Mouse (Mus musculus): ENCODE results near the gene Tmem223. TPM values are rescaled to one million over a fixed set of nuclear protein-coding genes. Genes with fewer than 3 reads are reported as not detected.

The Tmem223 gene
- polyA plus RNA-seq, 1 experiment from 2014 or later, result 166 TPM

- Histone ChIP-seq H3K4me1 (ENCODE audit: insufficient read depth) (no peaks in the 10 kb centered on the region), H3K4me3 (ENCODE audit: low read depth, low read length) (no peak overlapping the region), H3K9me3 (ENCODE audit: low read depth, low read length) (no peaks in the 10 kb centered on the region; the same call in 1 of the 2 replicates), H3K4me2 (no peak overlapping the region), H3K9ac (no peak overlapping the region), H3K36me3 (ENCODE audit: insufficient read depth) (peaks cover 61% of the 10 kb centered on the region), H3K27me3 (ENCODE audit: insufficient read depth, low read length) (no peaks in the 10 kb centered on the region), H3K27ac (ENCODE audit: low read depth) (no peak overlapping the region)
- WGBS, result 90% methylated on average over 4 of the region's 4 CpGs
- ATAC-seq (ENCODE audit: insufficient read depth) (no peak), DNase-seq (no peak)
- no peak for TF ChIP-seq CTCF (IDR thresholded peaks at IDR 0.05; ENCODE audit: low read depth)
Observed at GRCm38 (mm10) chr19:8763276-8763675, 7.5 kb upstream of the Tmem223 start.

DNA sequence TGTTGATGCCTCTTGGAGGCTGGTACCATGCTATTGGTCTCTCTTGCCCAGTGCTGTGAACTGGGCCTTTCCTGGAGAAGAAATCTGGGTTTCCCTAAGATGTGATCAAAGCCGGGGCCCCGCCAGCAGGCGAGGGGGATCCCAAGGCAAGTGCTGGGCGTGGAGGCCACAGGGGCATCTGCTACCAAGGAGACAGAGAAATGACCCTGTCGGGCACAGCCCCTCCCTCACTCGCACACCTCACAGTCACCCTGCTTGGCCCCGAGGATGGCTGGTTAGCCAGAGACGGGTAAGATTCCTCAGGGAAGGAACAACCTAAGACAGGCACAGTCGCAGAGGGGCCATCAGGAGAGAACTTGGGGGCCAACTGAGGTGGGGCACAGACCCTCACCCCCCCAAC, 5.2 kb upstream of the Tmem223 start:
- no peak overlapping the region for H3K4me3 ChIP-seq (ENCODE audit: low read depth, low read length)
- H3K9me3 ChIP-seq (ENCODE audit: low read depth, low read length), result no peaks in the 10 kb centered on the region; the same call in 1 of the 2 replicates
- TF ChIP-seq CTCF (IDR thresholded peaks at IDR 0.05; ENCODE audit: low read depth), result no peak
- H3K36me3 ChIP-seq (ENCODE audit: insufficient read depth), result peaks cover 84% of the 10 kb centered on the region
- H3K4me2 ChIP-seq, result no peak overlapping the region
- H3K27me3 ChIP-seq (ENCODE audit: insufficient read depth, low read length), result no peaks in the 10 kb centered on the region
- over 99% methylated on average over 9 of the region's 9 CpGs for WGBS
- H3K27ac ChIP-seq (ENCODE audit: low read depth), result no peak overlapping the region
- ATAC-seq (ENCODE audit: insufficient read depth) (no peak), DNase-seq (no peak)
- H3K4me1 ChIP-seq (ENCODE audit: insufficient read depth), result no peaks in the 10 kb centered on the region; the same call in 1 of the 2 replicates
- H3K9ac ChIP-seq, result no peak overlapping the region

DNA sequence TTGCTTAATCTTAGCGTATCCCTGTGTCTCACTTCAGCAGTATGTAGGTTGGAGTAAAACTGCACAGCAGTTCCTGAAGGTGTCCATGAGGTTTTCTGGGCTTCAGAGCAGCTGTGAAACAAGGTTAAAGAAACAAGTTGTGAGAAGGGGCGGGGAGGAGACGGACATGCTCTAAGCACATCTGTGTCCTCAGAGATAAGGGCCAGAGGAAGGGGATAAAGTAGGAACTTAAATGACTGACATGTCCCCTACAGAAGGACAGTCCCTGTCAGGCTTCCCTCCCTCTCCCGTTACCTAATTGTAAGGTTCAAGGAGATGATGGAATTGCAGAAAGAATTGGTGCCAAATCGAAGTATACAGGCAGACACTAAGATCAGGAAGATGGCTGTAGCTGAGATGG, 2.2 kb downstream of the Tmem223 start:
- no peak for ATAC-seq (ENCODE audit: insufficient read depth)
- 65% methylated on average over 5 of the region's 5 CpGs for WGBS
- Histone ChIP-seq H3K9me3 (ENCODE audit: low read depth, low read length) (no peaks in the 10 kb centered on the region), H3K27ac (ENCODE audit: low read depth) (0 out of 2 replicates have a peak overlapping the region, but pooled peaks have one; percentile 99), H3K4me1 (ENCODE audit: insufficient read depth) (no peaks in the 10 kb centered on the region; the same call in none of the 2 replicates), H3K9ac (peak overlapping the region; percentile 94; the same call in 1 of the 2 replicates), H3K36me3 (ENCODE audit: insufficient read depth) (peaks cover 51% of the 10 kb centered on the region), H3K27me3 (ENCODE audit: insufficient read depth, low read length) (no peaks in the 10 kb centered on the region), H3K4me2 (peak overlapping the region; percentile 99), H3K4me3 (ENCODE audit: low read depth, low read length) (peak overlapping the region; percentile 72)
- TF ChIP-seq CTCF (IDR thresholded peaks at IDR 0.05; ENCODE audit: low read depth), result no peak
- no peak for DNase-seq

- no peak for TF ChIP-seq CTCF (IDR thresholded peaks at IDR 0.05; ENCODE audit: low read depth)
- no peaks in the 10 kb centered on the region; the same call in none of the 2 replicates for H3K4me1 ChIP-seq (ENCODE audit: insufficient read depth)
- peak; percentile 15 for DNase-seq
- H3K27me3 ChIP-seq (ENCODE audit: insufficient read depth, low read length), result no peaks in the 10 kb centered on the region
- H3K27ac ChIP-seq (ENCODE audit: low read depth), result peak overlapping the region; percentile 99; the same call in 1 of the 2 replicates
- no peaks in the 10 kb centered on the region for H3K9me3 ChIP-seq (ENCODE audit: low read depth, low read length)
- ATAC-seq (ENCODE audit: insufficient read depth), result no peak
- peaks cover 51% of the 10 kb centered on the region for H3K36me3 ChIP-seq (ENCODE audit: insufficient read depth)
- H3K9ac ChIP-seq, result peak overlapping the region; percentile 94
- peak overlapping the region; percentile 99 for H3K4me2 ChIP-seq
- WGBS, result 51% methylated on average over 6 of the region's 6 CpGs
- peak overlapping the region; percentile 72 for H3K4me3 ChIP-seq (ENCODE audit: low read depth, low read length)
Observed at GRCm38 (mm10) chr19:8773409-8773808, 2.6 kb downstream of the Tmem223 start.

GRCm38 (mm10) chr19:8774086-8774835, 3.5 kb downstream of the Tmem223 start, which contains the start of gene Tmem179b:
Gene Tmem179b (minus strand): TSS chr19:8774467.
- DNase-seq, result peak; percentile 98
- ATAC-seq (ENCODE audit: insufficient read depth), result peak; percentile 90
- H3K36me3 ChIP-seq (ENCODE audit: insufficient read depth), result peaks cover 47% of the 10 kb centered on the region
- WGBS, result under 1% methylated on average over 68 of the region's 68 CpGs
- no peaks in the 10 kb centered on the region; the same call in none of the 2 replicates for H3K4me1 ChIP-seq (ENCODE audit: insufficient read depth)
- H3K4me3 ChIP-seq (ENCODE audit: low read depth, low read length), result peak within 1 kb of the TSS; percentile 72
- H3K27ac ChIP-seq (ENCODE audit: low read depth), result peak within 1 kb of the TSS; percentile 99
- H3K9me3 ChIP-seq (ENCODE audit: low read depth, low read length), result no peaks in the 10 kb centered on the region
- H3K27me3 ChIP-seq (ENCODE audit: insufficient read depth, low read length), result no peaks in the 10 kb centered on the region
- peak within 1 kb of the TSS; percentile 94 for H3K9ac ChIP-seq
- TF ChIP-seq CTCF (IDR thresholded peaks at IDR 0.05; ENCODE audit: low read depth), result no peak
- peak within 1 kb of the TSS; percentile 99 for H3K4me2 ChIP-seq

GRCm38 (mm10) chr19:8774951-8775421, 4.2 kb downstream of the Tmem223 start:
- DNase-seq (peak; percentile 35), ATAC-seq (ENCODE audit: insufficient read depth) (peak; percentile 32)
- Histone ChIP-seq H3K9ac (peak overlapping the region; percentile 94), H3K4me2 (peak overlapping the region; percentile 99), H3K27ac (ENCODE audit: low read depth) (peak overlapping the region; percentile 99), H3K36me3 (ENCODE audit: insufficient read depth) (peaks cover 45% of the 10 kb centered on the region), H3K9me3 (ENCODE audit: low read depth, low read length) (no peaks in the 10 kb centered on the region), H3K27me3 (ENCODE audit: insufficient read depth, low read length) (no peaks in the 10 kb centered on the region), H3K4me3 (ENCODE audit: low read depth, low read length) (peak overlapping the region; percentile 72), H3K4me1 (ENCODE audit: insufficient read depth) (no peaks in the 10 kb centered on the region; the same call in none of the 2 replicates)
- no peak for TF ChIP-seq CTCF (IDR thresholded peaks at IDR 0.05; ENCODE audit: low read depth)
- 3% methylated on average over 20 of the region's 20 CpGs for WGBS

Measured in lung, embryonic 14.5 days (tissue).